Mouse (Mus musculus): Measurements from ENCODE around the gene Cybb. TPM values are rescaled to one million over a fixed set of nuclear protein-coding genes. Genes with fewer than 3 reads are reported as not detected.

The Cybb gene
- total and polyA plus RNA-seq, 3 experiments = 46.3 to 126 (median 111) TPM

GRCm38 (mm10) chrX:9469100-9469499 is 18.5 kb downstream of the Cybb start:
- DNase-seq (ENCODE audit: extremely low read depth) = no peak
- TF ChIP-seq TCF12 (IDR thresholded peaks at IDR 0.05; ENCODE audit: low read depth, low read length) = no peak; the same call in 1 of the 2 replicates
- TF ChIP-seq ZC3H11A (IDR thresholded peaks at IDR 0.05; ENCODE audit: low read depth, low read length) = no peak
- 0 out of 2 replicates have a peak, but pooled peaks have one; percentile 38 for TF ChIP-seq SIN3A (IDR thresholded peaks at IDR 0.05; ENCODE audit: low read length)
- TF ChIP-seq KAT2A (IDR thresholded peaks at IDR 0.05; ENCODE audit: insufficient replicate concordance, low read length) = no peak
- TF ChIP-seq MEF2A (IDR thresholded peaks at IDR 0.05; ENCODE audit: borderline replicate concordance, low read depth, low read length) = peak; percentile 35; the same call in 1 of the 2 replicates
- no peak for TF ChIP-seq UBTF (IDR thresholded peaks at IDR 0.05; ENCODE audit: low read depth, low read length)
- TF ChIP-seq ETS1 (conservative IDR thresholded peaks at IDR 0.05; ENCODE audit: low read depth, low read length) = peak; percentile 39; the same call in 1 of the 2 replicates
- TF ChIP-seq CHD2 (IDR thresholded peaks at IDR 0.05; ENCODE audit: low read length) = no peak
- TF ChIP-seq TBP (conservative IDR thresholded peaks at IDR 0.05; ENCODE audit: low read depth, low read length) = peak; percentile 71
- TF ChIP-seq EP300 (IDR thresholded peaks at IDR 0.05; ENCODE audit: low read length) = peak; percentile 46; the same call in 1 of the 2 replicates
- no peak for TF ChIP-seq NELFE (IDR thresholded peaks at IDR 0.05; ENCODE audit: low read depth, low read length)
- 0 out of 2 replicates have a peak, but pooled peaks have one; percentile 23 for TF ChIP-seq JUN (IDR thresholded peaks at IDR 0.05; ENCODE audit: insufficient read depth, low read depth, low read length)
- in situ Hi-C loops (cut with MboI; ENCODE audit: low pct_ligation_motif_present, low pct_unique_long_range_greater_than_20kb, low sequenced_read_pairs) = no loop called here
- H3K27ac ChIP-seq (ENCODE audit: insufficient read depth, low read depth) = no peak overlapping the region
- H3K36me3 ChIP-seq (replicated peaks in 1 of 2; ENCODE audit: control insufficient read depth in 1 of 2, insufficient read depth in 1 of 2, low read length in 1 of 2) = peaks cover 4 to 10% of the 10 kb centered on the region in 2 experiments
- dilution Hi-C loops (cut with MboI; ENCODE audit: extremely low pct_ligation_motif_present, extremely low pct_unique_long_range_greater_than_20kb, low sequenced_read_pairs) = no loop called here
- H3K4me1 ChIP-seq (ENCODE audit: control insufficient read depth in 1 of 2, insufficient read depth in 2 of 2) = peaks cover 0 to 24% of the 10 kb centered on the region in 2 experiments; a peak in 2 of 4 replicates
- peak overlapping the region; percentile 82 for H3K9ac ChIP-seq (ENCODE audit: insufficient read depth, low read depth)
- peak overlapping the region; percentile 50 to 77 (median 52) for H3K4me3 ChIP-seq (replicated peaks in 1 of 3; ENCODE audit: low read depth in 2 of 3, low read length in 2 of 3, poor library complexity in 1 of 3)
- H3K27me3 ChIP-seq (replicated peaks) = no peaks in the 10 kb centered on the region
- 0 out of 2 replicates have a peak, but pooled peaks cover 2% of the 10 kb centered on the region for H3K79me2 ChIP-seq (replicated peaks; ENCODE audit: control insufficient read depth, extremely low read depth, insufficient read depth, poor library complexity, severe bottlenecking)
- no peaks in the 10 kb centered on the region for H3K9me3 ChIP-seq (replicated peaks; ENCODE audit: low read length)
- no peak overlapping the region for H3K4me2 ChIP-seq (ENCODE audit: insufficient read depth, low read depth, poor library complexity, severe bottlenecking)

- dilution Hi-C loops (cut with MboI; ENCODE audit: extremely low pct_ligation_motif_present, extremely low pct_unique_long_range_greater_than_20kb, low sequenced_read_pairs) = no loop called here
- Histone ChIP-seq H3K9ac (ENCODE audit: insufficient read depth, low read depth) (peak overlapping the region; percentile 39), H3K4me3 (replicated peaks in 1 of 3; ENCODE audit: low read depth in 2 of 3, low read length in 2 of 3, poor library complexity in 1 of 3) (peak overlapping the region in 2 of 3 experiments; percentile 50 to 77), H3K4me2 (ENCODE audit: insufficient read depth, low read depth, poor library complexity, severe bottlenecking) (peak overlapping the region; percentile 56; the same call in 1 of the 2 replicates), H3K27me3 (replicated peaks) (no peaks in the 10 kb centered on the region), H3K9me3 (replicated peaks; ENCODE audit: low read length) (no peaks in the 10 kb centered on the region), H3K4me1 (ENCODE audit: control insufficient read depth in 1 of 2, insufficient read depth in 2 of 2) (peaks cover 2 to 12% of the 10 kb centered on the region in 2 experiments; a peak in 2 of 4 replicates), H3K27ac (ENCODE audit: insufficient read depth, low read depth) (peak overlapping the region; percentile 55), H3K36me3 (replicated peaks in 1 of 2; ENCODE audit: control insufficient read depth in 1 of 2, insufficient read depth in 1 of 2, low read length in 1 of 2) (peaks cover 4 to 20% of the 10 kb centered on the region in 2 experiments), H3K79me2 (replicated peaks; ENCODE audit: control insufficient read depth, extremely low read depth, insufficient read depth, poor library complexity, severe bottlenecking) (0 out of 2 replicates have a peak, but pooled peaks cover 2% of the 10 kb centered on the region)
- in situ Hi-C loops (cut with MboI; ENCODE audit: low pct_ligation_motif_present, low pct_unique_long_range_greater_than_20kb, low sequenced_read_pairs) = no loop called here
- peak; percentile 64 for DNase-seq (ENCODE audit: extremely low read depth)
- TF ChIP-seq ETS1 (conservative IDR thresholded peaks at IDR 0.05; ENCODE audit: low read depth, low read length) = peak; percentile 51
- 0 out of 2 replicates have a peak, but pooled peaks have one; percentile 15 for TF ChIP-seq IRF4 (IDR thresholded peaks at IDR 0.05; ENCODE audit: low read depth, low read length)
- no peak for TF ChIP-seq RCOR1 (conservative IDR thresholded peaks at IDR 0.05; ENCODE audit: low read depth, low read length)
- no peak for TF ChIP-seq MYC (IDR thresholded peaks at IDR 0.05; ENCODE audit: low read depth, low read length)
- peak; percentile 53 for TF ChIP-seq TCF12 (IDR thresholded peaks at IDR 0.05; ENCODE audit: low read depth, low read length)
- no peak for TF ChIP-seq CHD2 (IDR thresholded peaks at IDR 0.05; ENCODE audit: low read length)
- TF ChIP-seq MXI1 (IDR thresholded peaks at IDR 0.05; ENCODE audit: low read depth, low read length) = no peak
- TF ChIP-seq BHLHE40 (IDR thresholded peaks at IDR 0.05; ENCODE audit: low read depth, low read length) = 0 out of 2 replicates have a peak, but pooled peaks have one; percentile 5
- TF ChIP-seq TBP (conservative IDR thresholded peaks at IDR 0.05; ENCODE audit: low read depth, low read length) = 0 out of 2 replicates have a peak, but pooled peaks have one; percentile 17
- TF ChIP-seq USF1 (IDR thresholded peaks at IDR 0.05; ENCODE audit: low read depth, low read length) = no peak
- TF ChIP-seq EP300 (IDR thresholded peaks at IDR 0.05; ENCODE audit: low read length) = 0 out of 2 replicates have a peak, but pooled peaks have one; percentile 25
These were observed 20.6 kb downstream of the Cybb start for GRCm38 (mm10) chrX:9467020-9467419.

All from CH12.LX (cell line).